Mouse (Mus musculus): ENCODE measurements around the gene Map3k20.

Map3k20 gene

GRCm38 (mm10) chr2:72475797-72476485, 190.5 kb downstream of the Map3k20 start, which contains the start of gene Cdca7:
TSS of gene Cdca7 (plus strand) at chr2:72476159.
- peak; percentile 86 for DNase-seq (ENCODE audit: extremely low spot score, low read depth, low spot score)

DNA sequence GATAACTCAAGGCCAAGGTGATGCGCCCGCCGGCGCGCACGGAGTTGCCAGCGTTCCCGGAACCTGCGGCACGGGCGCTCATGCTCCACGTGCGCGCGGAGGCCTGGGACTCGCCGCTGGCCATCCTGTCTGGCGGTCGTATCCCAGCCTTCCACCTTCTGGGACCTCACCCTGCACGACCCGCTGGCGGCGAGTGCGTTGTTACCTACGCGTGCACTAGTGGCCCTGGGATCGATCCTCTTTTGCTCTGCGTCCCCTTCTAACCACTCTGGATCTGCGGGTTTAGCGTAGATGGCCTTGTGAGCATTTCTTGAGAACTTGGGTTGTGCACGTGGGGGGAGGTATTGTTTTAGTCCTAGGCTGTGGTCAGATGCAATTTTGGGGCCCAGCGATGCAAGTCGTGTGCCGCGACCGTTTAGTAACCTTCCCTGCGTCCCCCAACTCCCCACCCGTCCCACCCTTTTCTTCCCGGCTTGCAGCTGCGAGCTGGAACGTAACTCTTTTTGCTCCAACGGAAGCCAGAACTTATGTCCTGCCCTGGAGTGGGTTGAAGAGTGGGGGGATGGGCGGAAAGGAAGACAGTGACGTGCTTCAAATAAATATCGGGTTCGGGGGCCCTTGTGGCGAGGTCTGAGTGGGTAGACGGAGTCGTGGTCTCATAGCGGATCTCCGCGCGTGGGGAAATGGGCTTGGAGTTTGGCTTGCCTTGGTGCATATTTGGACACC, 191.2 kb downstream of the Map3k20 start:
- no peak for DNase-seq (ENCODE audit: extremely low spot score, low read depth, low spot score)

- no peak for DNase-seq (ENCODE audit: extremely low spot score, low read depth, low spot score)
Measured at GRCm38 (mm10) chr2:72477221-72477620, 191.8 kb downstream of the Map3k20 start.

- no peak for DNase-seq (ENCODE audit: extremely low spot score, low read depth, low spot score)
Measured at GRCm38 (mm10) chr2:72478176-72478575, 192.7 kb downstream of the Map3k20 start.

GRCm38 (mm10) chr2:72478921-72479320, 193.5 kb downstream of the Map3k20 start:
- DNase-seq (ENCODE audit: extremely low spot score, low read depth, low spot score): no peak

GRCm38 (mm10) chr2:72479818-72480217, 194.4 kb downstream of the Map3k20 start:
- no peak for DNase-seq (ENCODE audit: extremely low spot score, low read depth, low spot score)

DNA sequence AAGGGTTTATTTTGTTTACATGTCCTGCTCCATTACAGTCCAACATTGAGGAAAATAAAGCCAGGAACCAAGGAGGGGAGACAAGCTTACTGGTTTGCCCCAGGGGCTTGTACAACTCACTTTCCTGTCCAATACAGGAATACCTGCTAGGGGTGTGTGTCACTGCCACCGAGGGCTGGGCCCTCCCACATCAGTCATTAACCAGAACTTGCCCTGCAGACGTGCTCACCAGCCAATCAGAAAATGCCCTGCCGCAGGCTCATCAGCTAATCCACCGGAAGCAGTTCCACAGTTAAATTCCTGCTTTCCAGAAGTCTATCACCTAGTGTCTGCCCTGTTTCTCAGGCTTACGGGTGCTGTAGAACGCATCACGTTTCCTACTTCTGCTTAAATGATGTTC, 206.2 kb downstream of the Map3k20 start:
- DNase-seq (ENCODE audit: extremely low spot score, low read depth, low spot score): no peak
